Comparison of ENCODE assay signal across 14 mouse cellular contexts in the genomic region with DNA sequence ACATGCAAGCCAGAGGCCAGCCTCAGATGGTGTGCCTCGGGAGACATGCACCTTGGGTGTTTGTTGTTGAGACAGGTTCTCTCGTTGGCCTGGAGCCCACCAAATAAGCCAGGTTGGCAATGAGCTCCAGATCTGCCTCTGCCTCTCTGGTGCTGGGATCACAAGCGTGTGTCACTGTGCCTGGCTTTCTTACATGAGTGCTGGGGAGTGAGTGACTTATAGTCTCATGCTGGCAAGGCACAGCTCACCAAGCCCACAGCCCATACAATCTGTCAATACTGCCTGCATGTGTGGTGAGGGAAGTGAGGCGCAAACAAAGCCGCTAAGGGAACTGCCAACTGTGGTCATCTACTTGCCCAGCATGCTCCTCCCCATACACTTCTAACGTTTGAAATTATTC. TPM values are rescaled to one million over a fixed set of nuclear protein-coding genes. Genes with fewer than 3 reads are reported as not detected.
DNase-seq lines count a peak whose midpoint lies in the region; ATAC-seq and TF ChIP-seq lines count a peak whose summit lies in the region.
"Had no signal": no experiment of that assay in that cellular context is flagged by ENCODE, and none has a peak within 500 bp of the region (broad histone marks: within the 10 kb centered on the region; RNA-seq: fewer than 3 reads in every experiment).

No protein-coding gene starts in this region.

- no peak overlapping the region for H3K4me3 ChIP-seq in liver, adult 2 months (ENCODE audit: insufficient read depth, low read depth, low read length)
- no peak overlapping the region for H3K4me3 ChIP-seq in liver, postnatal 0 days (ENCODE audit: low read depth, low read length)
- H3K4me3 ChIP-seq: heart, embryonic 15.5 days; limb, embryonic 12.5 days; myocyte had no signal

- peak; percentile 47; the same call in 1 of the 2 replicates for ATAC-seq in liver, postnatal 0 days
- ATAC-seq: Patski had no signal

- H3K4me1 ChIP-seq in liver, adult 2 months (ENCODE audit: control insufficient read depth, insufficient read depth, low read length), result peaks cover 19% of the 10 kb centered on the region
- peaks cover 19% of the 10 kb centered on the region for H3K4me1 ChIP-seq in liver, postnatal 0 days (ENCODE audit: insufficient read depth)
- H3K4me1 ChIP-seq: limb, embryonic 12.5 days had no signal

- 20% methylated on average over 6 of the region's 6 CpGs for WGBS in liver, adult 2 months
- 37% methylated on average over 6 of the region's 6 CpGs for WGBS in liver, postnatal 0 days (ENCODE audit: insufficient replicate concordance)

- peak overlapping the region; percentile 19; the same call in 1 of the 2 replicates for H3K4me2 ChIP-seq in liver, postnatal 0 days (ENCODE audit: low read depth, low read length)
- H3K4me2 ChIP-seq: heart, embryonic 15.5 days; limb, embryonic 12.5 days had no signal

- peaks cover 33% of the 10 kb centered on the region for H3K79me2 ChIP-seq in liver, adult 2 months (ENCODE audit: control insufficient read depth, insufficient read depth, low read length)

- no peaks in the 10 kb centered on the region for H3K36me3 ChIP-seq in liver, adult 2 months (ENCODE audit: control insufficient read depth, insufficient read depth, low read length)
- H3K36me3 ChIP-seq in liver, postnatal 0 days (replicated peaks; ENCODE audit: insufficient read depth, low read length), result peaks cover 2% of the 10 kb centered on the region; the same call in 1 of the 2 replicates
- H3K36me3 ChIP-seq: heart, embryonic 15.5 days; limb, embryonic 12.5 days had no signal

- no peak for TF ChIP-seq EP300 in liver, postnatal 0 days (IDR thresholded peaks at IDR 0.05; ENCODE audit: low read depth)

- no peak overlapping the region for H3K27ac ChIP-seq in liver, adult 2 months (replicated peaks; ENCODE audit: insufficient read depth, low read depth, low read length)
- peak overlapping the region; percentile 68 for H3K27ac ChIP-seq in liver, postnatal 0 days (ENCODE audit: low read depth)
- H3K27ac ChIP-seq: heart, embryonic 15.5 days; limb, embryonic 12.5 days had no signal

- H3K9ac ChIP-seq in liver, adult 2 months (ENCODE audit: low read depth, low read length), result no peak overlapping the region
- H3K9ac ChIP-seq in liver, postnatal 0 days (replicated peaks), result peak overlapping the region; percentile 22; the same call in 1 of the 2 replicates
- H3K9ac ChIP-seq: heart, embryonic 15.5 days; limb, embryonic 12.5 days had no signal

- TF ChIP-seq POLR2A in liver, adult 2 months (IDR thresholded peaks at IDR 0.05; ENCODE audit: extremely low read depth, insufficient read depth, low read length), result no peak

- H3K9me3 ChIP-seq in liver, postnatal 0 days (ENCODE audit: low read length), result no peaks in the 10 kb centered on the region
- H3K9me3 ChIP-seq: heart, embryonic 15.5 days; limb, embryonic 12.5 days had no signal

- H3K27me3 ChIP-seq in liver, adult 2 months (ENCODE audit: control insufficient read depth, insufficient read depth, low read length), result no peaks in the 10 kb centered on the region
- H3K27me3 ChIP-seq in liver, postnatal 0 days (ENCODE audit: insufficient read depth, low read length), result no peaks in the 10 kb centered on the region
- H3K27me3 ChIP-seq: heart, embryonic 15.5 days; limb, embryonic 12.5 days; Patski had no signal

- no peak for TF ChIP-seq CTCF in liver, adult 2 months (IDR thresholded peaks at IDR 0.05; ENCODE audit: low read depth, low read length)
- no peak for TF ChIP-seq CTCF in liver, postnatal 0 days (IDR thresholded peaks at IDR 0.05; ENCODE audit: low read depth)

- peak; percentile 66 for DNase-seq in liver, adult 2 months (ENCODE audit: extremely low read depth, low read depth, low spot score)
- DNase-seq in liver, result no peak
- peak; percentile 60 for DNase-seq in brain, adult 2 months (ENCODE audit: low read depth, low spot score)
- DNase-seq in cerebellum, adult 9-11 months, result peak; percentile 77
- no peak for DNase-seq in liver, postnatal 0 days
- DNase-seq in embryo, embryonic 9.5 days (ENCODE audit: extremely low spot score), result no peak
- no peak for DNase-seq in spleen, postnatal 36 days (ENCODE audit: low spot score in 2 of 2)
- DNase-seq: kidney, adult 8-10 months; right cerebral cortex, postnatal 14 days; thymus, postnatal 4 days had no signal

RNA-seq across cellular contexts. Expression of a gene that starts 39.0 kb away (rescaled TPM):
- 10.2 and 12.2 TPM in 2 replicates for total RNA-seq in liver, adult 2 months (2014; rRNA removed)
- 6.1 and 6.3 TPM in 2 replicates for polyA plus RNA-seq in liver, adult 2 months (2012; rRNA removed)
- polyA plus RNA-seq in liver, postnatal 0 days (2015; fragmentation: Nextera tagmentation; extraction: Ambion mirVana), result 4.8 and 6.1 TPM in 2 replicates

Comparison
In these comparisons a context has a peak if more than half of its experiments do, and no peak if none do; other contexts are left out.
1. DNase-seq: peak in liver, adult 2 months (single experiment), brain, adult 2 months (single experiment) and cerebellum, adult 9-11 months (single experiment); none in liver (single experiment), liver, postnatal 0 days (single experiment), embryo, embryonic 9.5 days (single experiment) and spleen, postnatal 36 days (0 of 2).